Mouse (Mus musculus) adrenal gland, postnatal 14 days (tissue): Measurements from ENCODE around the gene Igsf9. TPM values are rescaled to one million over a fixed set of nuclear protein-coding genes. Genes with fewer than 3 reads are reported as not detected.
A peak's percentile ranks its signal among the peaks of the same experiment; 100 is the strongest.

ENCODE experiments used
- DNase-seq: peaks from one replicate; pipeline ENCODE4 v3.0.0; 2021; ENCODE audit warnings: mixed read lengths
- long read RNA-seq, 2 experiments: library from polyadenylated mRNA; stranded (forward); transcript quantifications; one replicate each; pipeline ENCODE4 v2.0.0; 2021
- total RNA-seq: library from RNA; stranded (reverse); gene quantifications from 2 replicates; pipeline ENCODE4 v1.2.3, GENCODE M21; 2021

Gene Igsf9
- 2.4 and 2.8 TPM in 2 replicates for total RNA-seq
- long read RNA-seq, experiment 1: 0 reads
- long read RNA-seq, experiment 2, partial matches to known transcripts: 1 of 1 reads
- long read RNA-seq, experiment 2, other reads (novel, unspliced or antisense): 0 of 1 reads

DNA sequence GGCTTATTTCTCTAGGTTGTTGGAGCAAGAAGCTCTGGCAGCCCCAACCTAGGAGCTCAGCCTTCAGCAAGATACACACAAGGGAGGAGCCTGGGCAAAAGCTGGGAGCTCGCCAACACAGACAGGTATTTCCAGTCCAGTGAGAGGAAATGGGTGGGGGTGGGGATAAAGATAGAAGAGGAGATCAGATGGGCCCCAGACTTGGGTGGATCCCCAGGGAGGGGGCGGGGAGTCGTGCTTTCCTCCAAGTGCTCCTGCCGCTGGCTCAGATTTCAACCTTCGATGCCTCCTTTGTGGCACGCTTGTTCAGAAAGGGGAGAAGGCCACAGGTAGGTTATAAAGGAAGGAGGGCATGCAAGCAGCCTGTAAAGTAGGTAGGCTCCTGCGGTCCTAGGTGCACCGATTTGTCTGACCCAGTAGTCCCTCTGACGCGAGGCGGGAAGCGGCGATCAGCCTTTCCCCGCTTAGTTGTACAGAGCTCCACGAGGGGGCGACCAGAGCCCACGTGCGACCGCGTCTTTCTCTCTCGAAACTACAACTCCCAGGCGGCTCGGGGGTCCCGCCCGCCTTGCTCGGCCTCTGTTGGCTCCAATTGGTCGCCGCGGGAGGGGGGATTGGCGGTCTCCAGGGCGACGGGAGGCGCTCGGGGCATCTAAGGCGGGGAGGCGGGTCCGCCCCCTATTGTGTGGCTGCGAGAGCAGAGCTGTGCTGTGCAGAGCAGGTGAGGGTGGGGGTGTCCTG is at the start of gene Igsf9:
TSS of gene Igsf9 (plus strand) at position 249 of the 741 bp plus-strand sequence.
- DNase-seq: peak; percentile 92

- DNase-seq: peak; percentile 52
These were observed 49.6 kb upstream of the Igsf9 start for GRCm38 (mm10) chr1:172431836-172432586.

- no peak for DNase-seq
These were observed 49.0 kb upstream of the Igsf9 start for GRCm38 (mm10) chr1:172432587-172432955.

GRCm38 (mm10) chr1:172433012-172433850 is 48.4 kb upstream of the Igsf9 start:
- no peak for DNase-seq

- DNase-seq: no peak
These were observed 47.8 kb upstream of the Igsf9 start for GRCm38 (mm10) chr1:172433851-172434165.

DNA sequence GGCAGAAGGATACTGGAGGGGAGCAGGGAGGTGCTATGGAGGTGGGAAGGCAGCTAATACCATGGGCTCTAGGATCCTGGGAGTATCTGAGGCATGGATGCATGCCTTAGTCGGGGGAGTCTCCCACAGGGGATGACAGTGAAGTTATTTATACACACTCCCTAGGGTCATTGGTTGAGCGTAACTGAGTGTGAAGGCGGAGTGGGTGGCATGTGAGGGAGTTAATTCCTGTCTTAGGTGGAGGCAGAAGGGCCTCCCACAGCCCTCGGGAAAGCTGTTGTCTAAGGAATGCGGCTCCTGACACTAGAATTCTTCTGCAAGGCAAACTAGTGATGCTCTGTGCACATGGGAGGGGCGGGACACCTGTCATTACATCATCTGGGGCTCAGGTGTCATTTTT is 44.8 kb upstream of the Igsf9 start:
- DNase-seq: no peak

- no peak for DNase-seq
These were observed 43.0 kb upstream of the Igsf9 start for GRCm38 (mm10) chr1:172438621-172439020.

DNA sequence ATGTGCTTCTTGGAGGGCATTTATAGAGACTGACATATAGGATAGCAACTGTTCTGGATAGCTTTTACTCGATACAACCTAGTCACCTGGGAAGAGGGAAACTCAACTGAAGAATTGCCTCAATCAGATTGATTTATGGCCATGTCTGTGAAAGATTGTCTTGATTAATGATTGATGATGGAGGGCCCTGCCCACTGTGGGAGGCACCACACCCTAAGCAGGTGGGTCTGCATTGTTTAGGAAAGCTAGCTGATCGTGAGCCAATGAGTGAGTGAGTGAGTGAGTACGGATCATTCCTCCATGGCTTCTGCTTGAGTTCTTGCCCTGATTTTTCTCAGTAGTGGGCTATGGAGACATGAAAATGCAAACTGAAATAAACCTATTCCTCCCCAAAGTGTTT is 41.1 kb upstream of the Igsf9 start:
- no peak for DNase-seq

- no peak for DNase-seq
These were observed 39.6 kb upstream of the Igsf9 start for GRCm38 (mm10) chr1:172441935-172442445.

DNA sequence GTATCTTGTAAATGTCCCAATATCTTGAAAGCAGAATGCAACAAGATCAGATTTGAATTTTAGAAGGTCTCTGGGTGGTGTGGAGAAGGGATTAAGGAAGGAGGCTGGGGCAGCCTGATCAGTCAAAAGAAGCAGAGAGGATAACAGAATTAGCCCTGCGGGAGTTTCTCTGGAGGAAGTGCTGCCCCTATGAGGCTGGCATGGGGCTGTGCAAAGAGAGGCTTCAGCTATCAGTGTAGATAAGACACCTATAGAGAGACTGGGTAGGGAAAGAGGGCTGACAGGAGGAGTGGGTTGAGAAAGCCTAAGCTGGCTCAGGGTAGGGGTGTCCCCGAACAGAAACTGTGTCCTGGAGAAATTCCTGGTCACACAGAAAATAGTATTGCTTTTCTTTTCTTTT is 31.4 kb upstream of the Igsf9 start:
- DNase-seq: no peak

DNA sequence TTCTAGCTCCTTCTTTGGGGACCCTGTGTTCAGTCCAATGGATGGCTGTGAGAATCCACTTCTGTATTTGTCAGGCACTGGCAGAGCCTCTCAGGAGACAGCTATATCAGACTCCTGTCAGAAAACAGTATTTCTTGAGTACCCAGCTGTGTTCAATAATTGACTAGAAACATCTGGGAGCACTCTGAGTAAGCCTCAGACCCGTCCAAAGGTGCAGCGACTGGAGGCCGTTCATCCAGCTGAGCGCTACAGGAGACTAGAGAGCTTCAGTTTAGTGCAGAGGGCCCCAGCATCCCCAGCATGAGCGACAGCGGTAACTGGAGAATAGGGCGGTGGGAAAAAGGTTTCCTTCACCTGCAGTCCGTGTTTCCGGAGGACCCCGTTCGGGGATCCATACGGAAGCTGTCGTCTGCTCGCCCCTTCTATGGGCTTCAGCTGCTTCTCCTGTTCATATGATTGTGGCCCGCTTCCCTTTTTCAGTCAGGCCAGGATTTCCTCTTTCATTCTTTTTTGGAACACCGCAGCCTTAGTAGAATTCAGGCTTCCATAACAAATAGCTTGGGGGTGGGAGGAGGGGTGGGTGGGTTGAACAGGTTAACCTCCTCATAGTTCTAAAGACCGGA is 30.6 kb upstream of the Igsf9 start:
- no peak for DNase-seq

GRCm38 (mm10) chr1:172452911-172453310 is 28.7 kb upstream of the Igsf9 start:
- no peak for DNase-seq

DNA sequence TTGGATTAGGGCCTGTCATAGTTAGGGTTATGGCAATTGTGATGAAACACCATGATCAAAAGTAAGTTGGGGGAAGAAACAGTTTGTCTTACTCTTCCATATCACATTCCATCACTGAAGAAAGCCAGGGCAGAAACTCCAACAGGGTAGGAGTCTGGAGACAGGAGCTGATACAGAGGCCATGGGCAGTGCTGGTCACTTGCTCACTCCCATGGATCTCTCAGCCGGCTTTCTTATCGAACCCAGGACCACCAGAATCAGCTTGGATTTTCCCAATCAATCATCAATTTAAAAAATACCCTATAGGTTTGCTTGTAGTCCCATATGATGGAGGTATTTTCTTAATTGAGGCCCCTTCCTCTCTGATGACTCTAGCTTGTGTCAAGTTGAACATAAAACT is 27.8 kb upstream of the Igsf9 start:
- no peak for DNase-seq

- no peak for DNase-seq
These were observed 26.2 kb upstream of the Igsf9 start for GRCm38 (mm10) chr1:172455416-172455815.

GRCm38 (mm10) chr1:172456001-172456677 is 25.4 kb upstream of the Igsf9 start:
- peak; percentile 45 for DNase-seq

- no peak for DNase-seq
These were observed 24.4 kb upstream of the Igsf9 start for GRCm38 (mm10) chr1:172457196-172457595.

DNA sequence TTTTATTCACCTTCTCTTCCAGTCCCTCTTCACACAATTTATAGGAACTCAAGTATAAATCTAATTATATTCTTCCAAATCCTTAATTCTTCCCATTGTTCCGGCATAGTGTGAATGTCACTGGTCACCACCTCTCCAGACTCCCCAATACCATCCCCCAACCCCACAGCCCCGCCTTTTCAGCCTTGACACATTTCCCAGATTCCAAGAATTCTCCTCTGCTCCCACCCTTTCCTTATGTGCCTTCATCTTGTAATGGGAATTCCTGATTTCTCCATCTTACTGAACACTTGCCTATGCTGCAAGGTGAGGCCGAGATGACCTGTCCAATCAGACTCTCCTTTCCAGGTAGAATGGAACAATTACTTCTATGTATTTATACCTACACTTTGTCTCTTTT is 23.5 kb upstream of the Igsf9 start:
- no peak for DNase-seq

DNA sequence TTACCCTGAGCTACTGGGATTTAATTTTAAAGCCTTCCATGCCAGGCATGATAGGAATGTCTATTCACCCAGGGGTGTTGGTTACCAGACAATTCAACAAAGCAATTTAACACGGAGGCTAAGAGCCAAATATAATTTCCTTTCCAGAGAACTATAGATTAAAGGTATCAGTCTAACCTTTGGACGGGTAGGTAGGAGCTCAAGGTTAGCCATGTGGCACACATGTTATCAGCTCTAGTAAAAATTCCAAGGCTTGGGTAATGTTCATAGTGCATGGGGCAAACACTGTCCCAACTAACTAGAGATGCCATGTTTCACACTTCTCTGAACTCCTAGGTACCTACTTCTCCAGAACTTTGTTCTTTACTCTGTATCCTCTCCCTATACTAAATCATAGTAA is 20.0 kb upstream of the Igsf9 start:
- DNase-seq: no peak

GRCm38 (mm10) chr1:172462534-172462933 is 19.1 kb upstream of the Igsf9 start:
- DNase-seq: no peak

GRCm38 (mm10) chr1:172463387-172464333 is 17.9 kb upstream of the Igsf9 start:
- DNase-seq: no peak
